Mouse (Mus musculus) testis, postnatal 14 days (tissue): ENCODE data around the gene Gm7849.
"Not testable (repeated sequence)": the region's sequence is repeated elsewhere in the genome, so short reads cannot be mapped to it uniquely, and the experiment has no call there.

Experiments
- DNase-seq: peaks from one replicate; pipeline ENCODE4 v3.0.0; 2021; ENCODE audit warnings: low spot score

The Gm7849 gene

DNA sequence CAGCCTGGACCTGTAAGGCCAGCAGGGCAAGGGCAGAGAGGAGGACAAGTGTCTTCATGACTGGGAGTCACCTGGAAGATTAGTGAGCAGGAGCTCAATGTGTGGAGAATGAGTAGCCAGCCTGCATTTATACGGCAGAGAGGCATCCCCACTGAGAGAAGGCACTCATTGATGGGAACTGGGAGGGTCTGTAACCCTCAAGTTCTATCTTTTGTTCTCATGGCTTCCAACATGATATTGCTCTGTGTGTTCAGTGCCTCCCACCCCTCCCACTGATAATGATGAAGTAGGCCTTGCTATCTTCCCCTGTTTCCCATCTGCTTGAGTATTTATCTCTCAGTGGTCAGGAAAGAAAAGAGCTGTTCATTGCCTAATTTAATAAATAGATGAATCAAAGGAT, at the start of gene Gm7849:
TSS of gene Gm7849 (minus strand) at position 101 of the 400 bp plus-strand sequence.
- not testable (repeated sequence) for DNase-seq

GRCm38 (mm10) chr8:21427111-21427510, 29.2 kb downstream of the Gm7849 start, which contains the start of gene Defa36:
TSS of gene Defa36 (plus strand) at chr8:21427411.
- DNase-seq, result not testable (repeated sequence)
